Mouse (Mus musculus) liver, embryonic 14.5 days (tissue): ENCODE results near the gene Cpt1a. TPM values are rescaled to one million over a fixed set of nuclear protein-coding genes. Genes with fewer than 3 reads are reported as not detected.

Experiments used
- ATAC-seq: fragments of 200-750 bp; cut with Nextera tagmentation; 2 replicates; pipeline ENCODE4 v1.8.0; 2017; ENCODE audit warnings: moderate number of reproducible peaks, mild to moderate bottlenecking, moderate library complexity; ENCODE audit not compliant: insufficient read depth
- DNase-seq, 3 experiments: peaks; one replicate each; pipeline ENCODE4 v3.0.0-alpha.2; 2012 to 2013; ENCODE audit warnings: low read depth in 3 of 3, low spot score in 3 of 3
- H3K27ac ChIP-seq: fragments of 300-500 bp; sonication (generic); 2 replicates; pipeline ENCODE4 v1.5.1; 2014; ENCODE audit warnings: moderate library complexity, mild to moderate bottlenecking, control low read depth, inconsistent platforms
- H3K27me3 ChIP-seq: fragments of 300-500 bp; sonication (generic); 2 replicates; pipeline ENCODE4 v1.6.1; 2014; ENCODE audit warnings: mild to moderate bottlenecking, low read length, moderate library complexity; ENCODE audit not compliant: control insufficient read depth, insufficient read depth
- H3K36me3 ChIP-seq: fragments of 300-500 bp; sonication (generic); replicated peaks from 2 replicates; pipeline ENCODE4 v1.6.1; 2014; ENCODE audit warnings: low read depth; ENCODE audit not compliant: control insufficient read depth, insufficient read depth
- H3K4me1 ChIP-seq, 2 experiments: fragments of 200-500 bp in 1 of 2; fragments of 300-500 bp in 1 of 2; sonication (generic) in 1 of 2; replicated peaks; 2 replicates each; pipeline ENCODE4 v1.6.1; 2012 to 2014; ENCODE audit warnings: antibody characterized with exemption in 1 of 2, inconsistent platforms in 1 of 2, low read length in 1 of 2; ENCODE audit not compliant: control insufficient read depth in 2 of 2, insufficient read depth in 2 of 2
- H3K4me2 ChIP-seq: fragments of 300-500 bp; sonication (generic); 2 replicates; pipeline ENCODE4 v1.6.1; 2014; ENCODE audit warnings: low read depth, mild to moderate bottlenecking, control low read depth, moderate library complexity
- H3K4me3 ChIP-seq, 2 experiments: fragments of 200-500 bp in 1 of 2; fragments of 300-500 bp in 1 of 2; sonication (generic) in 1 of 2; 2 replicates each; pipeline ENCODE4 v1.5.1; 2012 to 2014; ENCODE audit warnings: low read depth in 2 of 2, low read length in 2 of 2, mild to moderate bottlenecking in 2 of 2, control low read depth in 1 of 2, inconsistent platforms in 1 of 2, moderate library complexity in 1 of 2; ENCODE audit not compliant: insufficient read depth in 1 of 2
- H3K9ac ChIP-seq: fragments of 300-500 bp; sonication (generic); replicated peaks from 2 replicates; pipeline ENCODE4 v1.6.1; 2014; ENCODE audit warnings: mild to moderate bottlenecking, control low read depth, moderate library complexity
- H3K9me3 ChIP-seq: fragments of 300-500 bp; sonication (generic); 2 replicates; pipeline ENCODE4 v1.6.1; 2016; ENCODE audit warnings: low read length, mixed read lengths; ENCODE audit not compliant: control insufficient read depth
- CTCF ChIP-seq: IDR thresholded peaks from 2 replicates; pipeline ENCODE4 v1.5.1; 2016; ENCODE audit warnings: antibody characterized with exemption, low read depth, control low read depth
- EP300 ChIP-seq: IDR thresholded peaks from 2 replicates; pipeline ENCODE4 v1.6.1; 2016; ENCODE audit warnings: antibody characterized with exemption, low read depth
- WGBS: fragments of 180-500 bp; shearing (Covaris S2); extraction: QIAGEN DNeasy Blood & Tissue Kit; methylation state at CpG from one replicate; pipeline ENCODE4 v1.1.7; 2014; ENCODE audit not compliant: insufficient replicate concordance; 5-methylcytosine and 5-hydroxymethylcytosine counted together
- polyA plus RNA-seq, 2 experiments: library from polyadenylated mRNA; depleted of rRNA in 1 of 2; stranded (reverse) in 1 of 2; unstranded in 1 of 2; fragments of >200 nt; fragmentation: Nextera tagmentation in 1 of 2; extraction: Ambion mirVana in 1 of 2; gene quantifications; 2 replicates each; pipeline versions ENCODE4 v1.2.1 to v1.2.3; 2012 to 2014

The Cpt1a gene
- polyA plus RNA-seq, 2 experiments, result 4.6 to 5.2 TPM

DNA sequence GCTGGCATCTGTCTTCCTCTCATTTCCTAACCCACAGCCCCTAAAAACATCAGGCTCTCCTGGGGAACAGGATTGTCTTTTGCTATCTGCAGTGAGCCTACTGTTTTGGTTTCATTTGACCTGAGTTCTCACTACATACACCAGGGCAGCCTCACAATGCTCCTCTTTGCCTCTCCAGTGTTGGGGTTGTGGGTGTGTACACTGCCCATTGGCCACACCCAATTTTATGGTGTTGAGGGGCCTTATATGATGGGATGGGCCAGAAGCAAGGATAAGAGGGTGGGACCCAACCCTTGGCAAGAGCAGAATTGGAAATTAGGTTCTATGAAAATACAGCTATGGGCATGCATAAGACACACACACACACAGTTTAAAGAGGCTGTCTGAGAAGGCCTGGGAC, 25.1 kb upstream of the Cpt1a start:
- Histone ChIP-seq H3K4me1 (no peaks in the 10 kb centered on the region), H3K27me3 (no peaks in the 10 kb centered on the region), H3K9ac (no peak overlapping the region), H3K4me2 (no peak overlapping the region), H3K36me3 (no peaks in the 10 kb centered on the region), H3K9me3 (no peaks in the 10 kb centered on the region), H3K27ac (no peak overlapping the region), H3K4me3 (no peak overlapping the region)
- DNase-seq (no peak), ATAC-seq (no peak)
- no peak for TF ChIP-seq CTCF
- no peak for TF ChIP-seq EP300

DNA sequence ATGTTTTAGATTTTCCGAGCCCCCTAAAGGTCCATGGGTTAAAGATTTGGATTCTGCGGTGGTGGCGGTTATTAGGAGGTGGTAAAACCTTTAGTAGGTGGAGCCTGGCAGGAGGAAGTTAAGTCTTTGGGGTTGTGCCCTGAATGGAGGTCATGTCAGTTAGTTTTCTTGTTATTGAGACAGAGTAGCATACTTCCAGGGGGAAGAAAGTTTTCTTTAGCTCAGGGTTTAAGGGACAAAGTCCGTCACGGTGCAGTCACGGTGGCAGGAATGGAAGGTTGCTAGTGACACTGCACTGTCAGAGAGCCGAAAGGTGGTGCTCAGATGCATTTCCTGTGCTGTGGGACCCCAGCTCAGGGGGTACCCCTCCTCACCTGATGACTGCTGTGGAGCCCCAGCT, 24.4 kb upstream of the Cpt1a start:
- no peaks in the 10 kb centered on the region for H3K36me3 ChIP-seq
- DNase-seq, result no peak
- H3K9ac ChIP-seq, result no peak overlapping the region
- no peaks in the 10 kb centered on the region for H3K9me3 ChIP-seq
- H3K27ac ChIP-seq, result no peak overlapping the region
- ATAC-seq, result no peak
- WGBS, result 71% methylated on average over 7 of the region's 7 CpGs
- H3K4me1 ChIP-seq, result no peaks in the 10 kb centered on the region
- H3K27me3 ChIP-seq, result no peaks in the 10 kb centered on the region
- no peak for TF ChIP-seq EP300
- TF ChIP-seq CTCF, result no peak
- no peak overlapping the region for H3K4me2 ChIP-seq
- H3K4me3 ChIP-seq, result no peak overlapping the region

DNA sequence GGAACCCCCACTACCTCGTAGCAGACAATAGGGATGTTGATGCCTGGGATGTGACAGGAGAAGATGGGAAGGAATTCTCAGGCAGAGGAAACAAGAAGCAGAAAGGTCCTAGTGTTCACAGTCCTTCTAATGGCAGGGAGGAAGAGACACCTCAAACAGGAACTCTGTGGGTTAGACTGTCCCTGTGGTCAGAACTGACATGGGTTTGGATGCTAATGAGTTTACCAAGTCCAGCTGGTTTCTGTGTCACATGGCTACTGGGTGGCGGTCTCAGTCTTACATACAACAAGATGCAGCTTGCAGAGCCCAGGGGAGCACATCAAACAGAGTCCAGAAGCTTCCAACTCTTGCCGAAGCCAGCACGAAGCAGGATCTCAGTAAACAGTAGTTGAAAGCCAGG, 18.1 kb upstream of the Cpt1a start:
- no peak overlapping the region for H3K9ac ChIP-seq
- WGBS, result 38% methylated on average over 4 of the region's 4 CpGs
- no peak overlapping the region for H3K4me3 ChIP-seq
- no peaks in the 10 kb centered on the region for H3K4me1 ChIP-seq
- TF ChIP-seq CTCF, result no peak
- TF ChIP-seq EP300, result no peak
- no peak for ATAC-seq
- H3K36me3 ChIP-seq, result no peaks in the 10 kb centered on the region
- H3K27me3 ChIP-seq, result no peaks in the 10 kb centered on the region
- H3K9me3 ChIP-seq, result no peaks in the 10 kb centered on the region
- no peak for DNase-seq
- H3K27ac ChIP-seq, result no peak overlapping the region
- no peak overlapping the region for H3K4me2 ChIP-seq

DNA sequence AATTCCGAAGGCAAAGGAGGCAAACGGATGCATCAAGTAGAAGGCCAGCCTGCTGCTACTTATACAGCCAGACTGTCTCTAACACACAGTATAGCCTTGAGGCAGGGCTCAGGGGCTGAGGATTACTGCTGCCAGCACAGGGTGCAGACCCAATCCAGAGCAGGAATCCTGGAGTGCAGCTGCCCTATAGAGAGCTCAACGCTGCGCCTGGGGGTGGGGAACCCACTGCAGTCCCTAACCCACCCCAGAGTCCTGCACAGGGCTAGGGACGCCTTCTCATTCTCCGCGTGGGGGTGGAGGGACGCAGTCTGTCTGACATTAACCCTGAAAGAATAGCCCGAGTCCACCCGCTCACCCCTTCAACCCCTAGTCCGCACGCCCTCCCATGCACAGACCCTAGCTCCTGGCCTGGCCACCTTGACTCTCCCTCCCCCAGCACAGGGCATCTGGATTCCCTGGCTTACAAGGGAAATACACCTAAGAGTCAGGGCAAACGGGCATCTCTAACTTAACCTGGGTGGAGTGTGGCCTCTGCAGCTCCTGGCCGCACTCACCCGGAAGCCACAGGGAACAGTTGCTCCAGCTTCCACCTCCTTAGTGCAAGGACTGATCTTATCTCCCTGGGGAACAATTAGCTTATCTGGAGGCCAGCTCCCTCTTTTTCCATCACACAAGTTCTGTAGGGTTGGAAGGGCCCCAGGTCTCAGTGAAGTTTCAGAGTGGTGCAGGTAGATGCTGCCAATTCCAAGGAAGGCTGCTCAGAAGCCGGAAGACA, 14.8 kb upstream of the Cpt1a start:
- no peak overlapping the region for H3K4me3 ChIP-seq
- no peak for ATAC-seq
- DNase-seq, result no peak
- WGBS, result 59% methylated on average over 16 of the region's 16 CpGs
- no peaks in the 10 kb centered on the region for H3K36me3 ChIP-seq
- no peaks in the 10 kb centered on the region for H3K9me3 ChIP-seq
- no peak overlapping the region for H3K4me2 ChIP-seq
- H3K27ac ChIP-seq, result no peak overlapping the region
- no peak overlapping the region for H3K9ac ChIP-seq
- H3K27me3 ChIP-seq, result no peaks in the 10 kb centered on the region
- H3K4me1 ChIP-seq, result no peaks in the 10 kb centered on the region
- TF ChIP-seq CTCF (no peak), EP300 (no peak)

DNA sequence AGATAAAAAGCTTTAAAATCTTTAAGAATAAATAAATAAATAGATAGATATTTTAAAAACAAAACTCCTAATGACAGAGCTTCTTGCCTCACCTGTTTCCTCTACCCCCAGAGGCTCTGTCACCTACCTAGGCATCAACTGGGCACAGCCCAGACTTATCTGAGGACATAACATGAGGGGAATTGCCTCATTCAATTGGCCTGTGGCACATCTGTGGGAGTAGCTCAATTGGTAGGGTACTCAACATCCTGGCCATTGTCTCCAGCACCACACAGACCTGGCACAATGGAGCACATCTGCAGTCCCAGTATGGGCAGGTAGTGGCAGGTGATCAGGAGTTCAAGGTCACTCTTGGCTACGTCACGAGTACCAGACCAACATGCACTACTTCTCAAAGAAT, 2.8 kb upstream of the Cpt1a start:
- Histone ChIP-seq H3K4me1 (peaks cover 3 to 22% of the 10 kb centered on the region in 2 experiments; a peak in 3 of 4 replicates), H3K27me3 (no peaks in the 10 kb centered on the region), H3K4me3 (no peak overlapping the region), H3K27ac (no peak overlapping the region), H3K36me3 (no peaks in the 10 kb centered on the region), H3K4me2 (no peak overlapping the region), H3K9ac (no peak overlapping the region), H3K9me3 (no peaks in the 10 kb centered on the region)
- ATAC-seq (no peak), DNase-seq (no peak)
- TF ChIP-seq CTCF, result no peak
- TF ChIP-seq EP300, result no peak
- 76% methylated on average over 2 of the region's 2 CpGs for WGBS
